Mouse (Mus musculus): ENCODE data around the gene Esf1. TPM values are rescaled to one million over a fixed set of nuclear protein-coding genes. Genes with fewer than 3 reads are reported as not detected.
"Not testable (repeated sequence)": the region's sequence is repeated elsewhere in the genome, so short reads cannot be mapped to it uniquely, and the experiment has no call there.

Esf1 gene
- total and polyA plus RNA-seq, 3 experiments: 0.24 to 23.9 (median 22.6) TPM

DNA sequence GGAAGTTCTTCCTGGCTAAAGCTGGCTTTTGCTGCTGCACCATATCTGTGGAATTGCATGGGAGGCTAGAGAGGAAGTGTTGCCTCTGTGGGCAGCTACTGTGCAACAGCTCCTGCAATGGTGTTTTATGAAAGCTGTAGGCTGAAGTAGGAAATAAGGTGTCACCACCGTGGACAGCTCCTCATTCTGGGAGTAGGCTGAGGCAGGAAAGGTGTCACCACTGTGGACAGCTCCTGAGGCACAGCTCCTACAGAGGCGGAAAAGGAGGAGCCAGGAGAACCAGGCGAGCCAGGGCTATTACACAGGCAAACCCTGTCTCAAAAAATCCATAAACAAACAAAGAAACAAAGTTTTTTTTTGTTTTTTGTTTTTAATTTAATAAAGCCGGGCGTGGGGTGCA lies 74.3 kb downstream of the Esf1 start:
- DNase-seq: no peak

DNA sequence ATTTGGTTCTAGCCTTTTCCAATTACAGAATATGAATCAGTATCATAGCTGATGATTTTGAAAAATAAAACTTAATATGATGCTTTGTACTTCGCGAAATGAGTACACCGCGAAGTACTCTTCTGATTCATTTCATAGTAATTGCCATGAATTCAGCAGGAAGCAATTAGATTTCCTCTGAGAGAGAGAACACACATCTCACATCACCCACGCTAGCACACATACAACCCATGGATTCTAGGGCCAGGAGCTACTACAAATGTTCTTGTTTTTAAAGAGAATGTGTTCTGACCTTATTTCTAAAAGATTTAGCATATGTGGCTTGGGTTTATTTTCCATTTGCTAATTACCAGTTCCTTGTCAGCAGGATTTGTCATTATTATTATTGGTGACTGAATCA lies 76.9 kb downstream of the Esf1 start:
- DNase-seq: no peak

DNA sequence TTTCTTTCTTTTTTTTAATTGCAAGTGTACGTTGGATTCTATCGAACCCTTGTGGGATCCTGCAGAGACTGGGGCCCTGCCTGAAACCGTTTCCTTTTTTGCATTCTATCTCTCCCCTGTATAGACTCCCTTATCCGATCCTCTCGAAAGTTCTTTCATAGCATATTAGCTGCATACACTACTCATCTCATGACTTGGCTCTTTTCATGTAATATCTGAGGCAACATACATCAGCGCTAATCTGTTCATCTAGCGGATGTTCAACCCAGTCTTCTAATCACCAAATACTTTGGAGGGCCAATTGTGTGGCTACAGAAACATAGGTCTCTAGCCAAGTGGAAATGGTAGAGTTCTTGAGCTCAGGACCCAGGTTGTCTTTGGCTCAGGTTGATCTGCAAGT lies 86.1 kb downstream of the Esf1 start:
- DNase-seq: no peak

DNA sequence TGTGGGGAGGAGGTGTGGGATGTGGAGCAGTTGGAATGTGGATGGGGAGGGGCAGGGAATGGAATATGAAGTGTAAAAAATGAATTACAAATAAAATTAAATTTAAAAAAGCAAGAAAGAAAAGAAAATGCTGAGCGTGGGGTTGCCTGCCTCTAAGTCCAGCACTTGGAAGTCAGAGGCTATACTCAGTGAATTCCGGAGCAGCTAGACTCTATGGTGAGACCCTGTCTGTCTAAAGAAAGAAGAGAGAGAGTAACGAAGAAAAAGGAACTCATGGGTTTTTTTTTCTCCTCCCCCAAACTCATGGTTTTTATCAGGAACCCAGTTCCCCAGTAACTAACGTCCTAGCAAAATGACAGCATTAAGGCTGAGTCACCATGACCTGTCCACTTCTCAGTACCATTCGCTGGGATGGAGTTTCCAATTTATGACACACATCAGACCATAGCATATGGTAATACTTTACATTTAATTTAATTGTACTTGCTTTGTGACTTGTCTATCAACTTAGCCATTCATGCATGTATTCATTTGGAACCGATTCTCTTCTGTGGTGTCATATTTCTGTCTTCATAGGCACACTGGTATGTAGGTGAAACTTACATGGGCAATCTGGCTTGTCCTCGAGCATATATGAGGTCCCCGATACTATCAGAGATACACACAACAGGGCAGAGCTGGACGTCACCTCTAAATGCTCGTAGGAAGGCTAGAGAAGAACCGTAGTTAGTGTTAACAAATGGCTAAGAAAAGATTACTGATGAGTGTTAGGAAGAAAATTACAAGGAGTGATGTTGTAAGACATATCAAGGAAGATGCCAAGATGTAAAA lies 89.4 kb downstream of the Esf1 start:
- no peak for DNase-seq

DNA sequence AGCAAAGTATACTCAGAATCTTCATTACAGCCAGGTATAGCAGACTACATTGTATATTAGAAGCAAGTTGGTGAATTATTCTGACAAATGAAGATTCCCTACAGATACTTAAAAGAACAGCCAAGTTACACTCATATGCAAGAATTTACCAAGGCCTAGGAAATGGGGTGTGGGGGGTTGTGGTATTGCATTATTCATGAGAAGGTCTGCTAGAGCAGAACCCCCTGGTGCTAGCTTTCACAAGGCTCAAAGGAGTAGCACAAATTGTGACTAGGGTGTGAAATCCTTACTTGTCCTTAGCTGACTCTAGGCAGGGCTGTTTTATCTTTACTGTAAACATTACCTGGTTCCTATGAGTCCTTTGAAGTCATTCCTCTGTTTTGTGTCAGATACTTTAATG lies 91.1 kb downstream of the Esf1 start:
- DNase-seq: not testable (repeated sequence)

DNA sequence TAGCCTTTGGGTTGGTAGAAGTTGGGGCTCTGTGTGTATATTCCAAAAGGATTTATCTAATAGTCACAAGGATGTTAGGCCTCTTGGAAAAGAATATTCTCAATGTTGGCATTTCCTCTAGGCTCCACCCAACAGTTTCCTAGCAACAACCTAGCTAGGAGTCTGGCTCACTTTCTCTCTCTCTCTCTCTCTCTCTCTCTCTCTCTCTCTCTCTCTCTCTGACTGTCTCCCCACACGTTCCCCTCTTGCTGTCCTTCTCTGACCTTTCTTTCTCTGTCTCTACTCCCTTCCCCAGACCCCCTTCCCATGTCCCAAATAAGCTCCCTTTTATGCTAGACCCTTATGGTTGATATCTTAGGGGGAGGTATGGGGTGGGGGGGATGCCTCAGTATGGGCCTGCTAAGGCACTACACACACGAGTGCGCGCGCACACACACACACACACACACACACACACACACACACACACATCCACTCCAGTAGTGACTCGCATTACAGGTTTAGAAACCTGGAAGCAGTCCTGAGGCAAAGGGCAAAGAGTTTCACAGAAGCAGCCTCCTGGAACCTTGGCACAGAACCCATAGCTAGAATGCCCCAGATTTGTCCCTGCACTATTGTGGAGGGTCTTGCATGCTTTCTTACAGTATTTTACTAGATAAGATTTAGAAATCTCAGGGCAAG lies 91.6 kb downstream of the Esf1 start:
- DNase-seq: no peak

DNA sequence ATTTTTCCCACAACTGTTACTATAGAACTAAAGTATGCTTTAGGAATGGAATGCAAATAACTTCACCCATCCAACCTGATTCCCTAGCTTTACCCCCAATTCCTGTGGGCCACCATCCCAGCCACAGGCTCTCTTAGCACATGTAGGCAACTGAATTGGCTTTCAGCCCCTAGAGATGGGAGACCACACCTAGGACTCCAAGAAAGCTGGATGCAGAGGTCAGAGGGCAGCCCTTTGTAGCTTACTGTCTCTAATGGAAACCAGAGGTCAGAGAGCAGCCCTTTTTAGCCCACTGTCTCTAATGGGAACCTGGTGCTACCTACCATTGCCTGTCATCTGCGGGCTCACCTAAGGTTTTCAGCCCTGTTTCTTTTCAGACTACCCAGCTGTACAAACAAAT lies 92.9 kb downstream of the Esf1 start:
- no peak for DNase-seq

DNA sequence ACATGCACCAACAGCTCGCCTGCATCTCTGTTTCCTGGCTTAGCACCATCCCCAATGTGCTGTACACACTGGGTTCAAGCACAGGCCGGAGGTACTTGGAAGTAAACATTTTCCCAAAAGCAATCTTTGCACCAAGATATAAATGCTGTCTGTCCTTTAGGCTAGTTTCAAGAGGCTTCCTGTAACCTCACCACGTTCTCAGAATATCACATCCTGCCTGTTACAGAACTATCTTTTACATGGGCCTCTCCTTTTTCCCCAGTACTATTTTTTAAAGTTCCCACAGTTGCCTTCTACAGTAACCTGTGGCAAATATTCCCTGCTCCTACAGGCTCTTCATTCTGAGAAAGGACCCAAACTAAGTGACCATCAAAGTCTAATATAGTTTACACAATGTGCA lies 95.2 kb downstream of the Esf1 start:
- no peak for DNase-seq

Other genes with a start within 250 kb of the Esf1 start
- 10 to 100 TPM in 1 of 2 experiments, 1 to 10 TPM in 1; 7.3 to 11.5 TPM for gene Tasp1, start 103.8 kb downstream of the Esf1 start, total RNA-seq (2021)
- 3.4 and 4.0 TPM in 2 replicates for gene Tasp1, start 103.8 kb downstream of the Esf1 start, polyA plus RNA-seq (2012; rRNA removed)
- not detected for gene Gm17374, start 18.5 kb downstream of the Esf1 start, total RNA-seq (2021)
- gene Gm17374, start 18.5 kb downstream of the Esf1 start, polyA plus RNA-seq (2012; rRNA removed): not detected in 2 replicates
- gene Ndufaf5, start 85 bp upstream of the Esf1 start, total RNA-seq (2021): 10 to 100 TPM; 22.1 to 27.1 TPM
- 2.2 and 3.3 TPM in 2 replicates for gene Ndufaf5, start 85 bp upstream of the Esf1 start, polyA plus RNA-seq (2012; rRNA removed)
- gene Sel1l2, start 219.1 kb upstream of the Esf1 start, total RNA-seq (2021): not detected
- gene Sel1l2, start 219.1 kb upstream of the Esf1 start, polyA plus RNA-seq (2012; rRNA removed): not detected in 2 replicates
- gene Macrod2, start 224.7 kb upstream of the Esf1 start, total RNA-seq (2021): 1 to 10 TPM; 8.1 to 8.3 TPM
- 5.8 and 8.4 TPM in 2 replicates for gene Macrod2, start 224.7 kb upstream of the Esf1 start, polyA plus RNA-seq (2012; rRNA removed)

Measured in adrenal gland, adult 2 months (tissue).